27 mouse cellular contexts compared by ENCODE assay signal in genomic region chr16:32282608-32283007, GRCm38 (mm10). TPM values are rescaled to one million over a fixed set of nuclear protein-coding genes. Genes with fewer than 3 reads are reported as not detected.
DNase-seq lines count a peak whose midpoint lies in the region; ATAC-seq and TF ChIP-seq lines count a peak whose summit lies in the region.
"Had no signal": no experiment of that assay in that cellular context is flagged by ENCODE, and none has a peak within 500 bp of the region (broad histone marks: within the 10 kb centered on the region; RNA-seq: fewer than 3 reads in every experiment).

No protein-coding gene starts in this region.

- no peaks in the 10 kb centered on the region for H3K27me3 ChIP-seq in hindbrain, postnatal 0 days (ENCODE audit: insufficient read depth, low read length)
- no peaks in the 10 kb centered on the region for H3K27me3 ChIP-seq in hindbrain, embryonic 14.5 days (ENCODE audit: control insufficient read depth, insufficient read depth, low read length)
- H3K27me3 ChIP-seq in lung, postnatal 0 days (replicated peaks; ENCODE audit: insufficient read depth, low read length), result no peaks in the 10 kb centered on the region
- H3K27me3 ChIP-seq: CH12.LX; embryonic facial prominence, embryonic 12.5 days; forebrain, embryonic 13.5 days; forebrain, embryonic 15.5 days; Patski had no signal

- no peak overlapping the region for H3K4me3 ChIP-seq in hindbrain, postnatal 0 days (ENCODE audit: low read length)
- H3K4me3 ChIP-seq in hindbrain, embryonic 14.5 days (replicated peaks; ENCODE audit: low read length), result no peak overlapping the region
- H3K4me3 ChIP-seq in lung, postnatal 0 days (ENCODE audit: low read depth, low read length), result no peak overlapping the region
- H3K4me3 ChIP-seq: embryonic facial prominence, embryonic 10.5 days; embryonic facial prominence, embryonic 12.5 days; forebrain, embryonic 13.5 days; forebrain, embryonic 15.5 days had no signal

- H3K9ac ChIP-seq in hindbrain, postnatal 0 days (replicated peaks; ENCODE audit: low read length), result no peak overlapping the region
- no peak overlapping the region for H3K9ac ChIP-seq in hindbrain, embryonic 14.5 days
- no peak overlapping the region for H3K9ac ChIP-seq in lung, postnatal 0 days (replicated peaks; ENCODE audit: low read depth)
- H3K9ac ChIP-seq: embryonic facial prominence, embryonic 12.5 days; forebrain, postnatal 0 days had no signal

- H3K4me1 ChIP-seq in hindbrain, postnatal 0 days (ENCODE audit: insufficient read depth, low read length), result peaks cover 2% of the 10 kb centered on the region; the same call in 1 of the 2 replicates
- H3K4me1 ChIP-seq in hindbrain, embryonic 14.5 days (replicated peaks; ENCODE audit: control insufficient read depth, insufficient read depth, low read length), result peaks cover 25% of the 10 kb centered on the region
- H3K4me1 ChIP-seq in lung, postnatal 0 days (ENCODE audit: insufficient read depth, low read depth, low read length), result peaks cover 4% of the 10 kb centered on the region; the same call in 1 of the 2 replicates

- H3K4me2 ChIP-seq in hindbrain, postnatal 0 days (ENCODE audit: low read depth, low read length), result no peak overlapping the region
- H3K4me2 ChIP-seq in hindbrain, embryonic 14.5 days (replicated peaks), result no peak overlapping the region
- no peak overlapping the region for H3K4me2 ChIP-seq in lung, postnatal 0 days (replicated peaks; ENCODE audit: low read depth, low read length)
- H3K4me2 ChIP-seq: embryonic facial prominence, embryonic 12.5 days; forebrain, embryonic 13.5 days; forebrain, embryonic 15.5 days had no signal

- DNase-seq in hindbrain, postnatal 0 days (ENCODE audit: low spot score), result no peak
- DNase-seq in hindbrain, embryonic 14.5 days (ENCODE audit: low spot score), result no peak
- DNase-seq in lung, postnatal 0 days (ENCODE audit: low spot score), result no peak
- no peak for DNase-seq in lung, adult 18-20 months
- peak; percentile 25 for DNase-seq in 3T3-L1 (ENCODE audit: low read depth, low spot score)
- DNase-seq in ZHBTc4 (ENCODE audit: low read depth, low spot score), result peak; percentile 24
- no peak for DNase-seq in kidney, postnatal 10 days
- DNase-seq: adrenal gland, adult 2 months; adrenal gland, postnatal 10 days; adrenal gland, postnatal 25 days; B cell, adult 2 months; cerebellum, adult 11 months; cerebellum, adult 2 months; cerebellum, adult 9-10 months; cerebellum, postnatal 10 days; cerebellum, postnatal 25 days; forebrain, postnatal 0 days had no signal

- no peak overlapping the region for H3K27ac ChIP-seq in hindbrain, postnatal 0 days
- H3K27ac ChIP-seq in hindbrain, embryonic 14.5 days, result no peak overlapping the region
- no peak overlapping the region for H3K27ac ChIP-seq in lung, postnatal 0 days (ENCODE audit: low read length)
- H3K27ac ChIP-seq: embryonic facial prominence, embryonic 10.5 days; embryonic facial prominence, embryonic 12.5 days; forebrain, embryonic 13.5 days; forebrain, embryonic 15.5 days had no signal

- no peak for ATAC-seq in hindbrain, postnatal 0 days
- no peak for ATAC-seq in hindbrain, embryonic 14.5 days (ENCODE audit: low FRiP score)
- ATAC-seq in lung, postnatal 0 days, result no peak
- ATAC-seq: CD4-positive, CD25-positive, alpha-beta regulatory T cell, adult 4 months; forebrain, embryonic 13.5 days; forebrain, embryonic 15.5 days; forebrain, postnatal 0 days; Patski had no signal

- TF ChIP-seq EP300 in lung, postnatal 0 days (IDR thresholded peaks at IDR 0.05), result no peak

- peaks cover 24% of the 10 kb centered on the region; the same call in 1 of the 2 replicates for H3K36me3 ChIP-seq in hindbrain, postnatal 0 days (ENCODE audit: insufficient read depth, low read length)
- H3K36me3 ChIP-seq in hindbrain, embryonic 14.5 days (replicated peaks; ENCODE audit: control insufficient read depth, insufficient read depth), result peaks cover 52% of the 10 kb centered on the region
- H3K36me3 ChIP-seq in lung, postnatal 0 days (ENCODE audit: insufficient read depth, low read length), result peaks cover 18% of the 10 kb centered on the region; the same call in 1 of the 2 replicates

- no peaks in the 10 kb centered on the region for H3K9me3 ChIP-seq in hindbrain, postnatal 0 days (ENCODE audit: low read length)
- no peaks in the 10 kb centered on the region for H3K9me3 ChIP-seq in hindbrain, embryonic 14.5 days (ENCODE audit: control insufficient read depth, low read length)
- H3K9me3 ChIP-seq in lung, postnatal 0 days (ENCODE audit: low read length), result no peaks in the 10 kb centered on the region
- H3K9me3 ChIP-seq: forebrain, embryonic 13.5 days; forebrain, embryonic 15.5 days had no signal

- 0 out of 2 replicates have a peak, but pooled peaks have one; percentile 12 for TF ChIP-seq CTCF in hindbrain, postnatal 0 days (IDR thresholded peaks at IDR 0.05; ENCODE audit: low read depth)
- TF ChIP-seq CTCF in lung, postnatal 0 days (IDR thresholded peaks at IDR 0.05), result 0 out of 2 replicates have a peak, but pooled peaks have one; percentile 1

RNA-seq across cellular contexts. Expression of gene Rnf168, which starts 5.3 kb away (rescaled TPM):
- total RNA-seq in hindbrain, postnatal 0 days (2014; rRNA removed), result 42.5 and 55.3 TPM in 2 replicates
- 26.0 and 29.6 TPM in 2 replicates for polyA plus RNA-seq in hindbrain, postnatal 0 days (2015; fragmentation: Nextera tagmentation; extraction: Ambion mirVana)
- polyA plus RNA-seq in hindbrain, embryonic 14.5 days (2014; fragmentation: Nextera tagmentation; extraction: Ambion mirVana), result 23.2 and 28.0 TPM in 2 replicates
- polyA plus RNA-seq in lung, postnatal 0 days (2015; fragmentation: Nextera tagmentation; extraction: Ambion mirVana), result 16.5 and 18.6 TPM in 2 replicates

RNA-seq across cellular contexts. Expression of gene Smco1, which starts 11.3 kb away (rescaled TPM):
- total RNA-seq in hindbrain, postnatal 0 days (2014; rRNA removed), result not detected in 2 replicates
- 0.10 TPM in 1 of 2 replicates, not detected in the other for polyA plus RNA-seq in hindbrain, postnatal 0 days (2015; fragmentation: Nextera tagmentation; extraction: Ambion mirVana)
- polyA plus RNA-seq in hindbrain, embryonic 14.5 days (2014; fragmentation: Nextera tagmentation; extraction: Ambion mirVana), result 0.19 TPM in 1 of 2 replicates, not detected in the other
- polyA plus RNA-seq in lung, postnatal 0 days (2015; fragmentation: Nextera tagmentation; extraction: Ambion mirVana), result 0.10 TPM in 1 of 2 replicates, not detected in the other
- total RNA-seq: adrenal gland, adult 2 months; CH12.LX; forebrain, postnatal 0 days; G1E had no signal
- polyA plus RNA-seq: adrenal gland, adult 2 months; CD4-positive, CD25-positive, alpha-beta regulatory T cell, adult 4 months; embryonic facial prominence, embryonic 10.5 days; embryonic facial prominence, embryonic 12.5 days; embryonic facial prominence, embryonic 14.5 days; forebrain, embryonic 11.5 days; forebrain, embryonic 13.5 days; forebrain, embryonic 15.5 days; forebrain, postnatal 0 days; G1E had no signal

RNA-seq across cellular contexts. Expression of gene Wdr53, which starts 35.6 kb away (rescaled TPM):
- 5.4 and 11.3 TPM in 2 replicates for total RNA-seq in hindbrain, postnatal 0 days (2014; rRNA removed)
- polyA plus RNA-seq in hindbrain, postnatal 0 days (2015; fragmentation: Nextera tagmentation; extraction: Ambion mirVana), result 13.5 and 14.1 TPM in 2 replicates
- polyA plus RNA-seq in hindbrain, embryonic 14.5 days (2014; fragmentation: Nextera tagmentation; extraction: Ambion mirVana), result 11.0 and 15.6 TPM in 2 replicates
- polyA plus RNA-seq in lung, postnatal 0 days (2015; fragmentation: Nextera tagmentation; extraction: Ambion mirVana), result 15.3 and 16.1 TPM in 2 replicates

RNA-seq across cellular contexts. Expression of gene Fbxo45, which starts 35.6 kb away (rescaled TPM):
- 29.1 and 30.6 TPM in 2 replicates for total RNA-seq in hindbrain, postnatal 0 days (2014; rRNA removed)
- polyA plus RNA-seq in hindbrain, postnatal 0 days (2015; fragmentation: Nextera tagmentation; extraction: Ambion mirVana), result 16.0 and 16.3 TPM in 2 replicates
- 19.0 and 20.3 TPM in 2 replicates for polyA plus RNA-seq in hindbrain, embryonic 14.5 days (2014; fragmentation: Nextera tagmentation; extraction: Ambion mirVana)
- polyA plus RNA-seq in lung, postnatal 0 days (2015; fragmentation: Nextera tagmentation; extraction: Ambion mirVana), result 7.9 and 9.2 TPM in 2 replicates

RNA-seq across cellular contexts. Expression of gene Ubxn7, which starts 49.4 kb away (rescaled TPM):
- 27.1 and 28.7 TPM in 2 replicates for total RNA-seq in hindbrain, postnatal 0 days (2014; rRNA removed)
- 12.0 and 12.1 TPM in 2 replicates for polyA plus RNA-seq in hindbrain, postnatal 0 days (2015; fragmentation: Nextera tagmentation; extraction: Ambion mirVana)
- polyA plus RNA-seq in hindbrain, embryonic 14.5 days (2014; fragmentation: Nextera tagmentation; extraction: Ambion mirVana), result 23.4 and 23.8 TPM in 2 replicates
- polyA plus RNA-seq in lung, postnatal 0 days (2015; fragmentation: Nextera tagmentation; extraction: Ambion mirVana), result 12.9 and 13.2 TPM in 2 replicates

Comparison
In these comparisons a context has a peak if more than half of its experiments do, and no peak if none do; other contexts are left out.
1. DNase-seq: peak in 3T3-L1 (single experiment) and ZHBTc4 (single experiment); none in hindbrain, postnatal 0 days (single experiment), hindbrain, embryonic 14.5 days (single experiment), lung, postnatal 0 days (single experiment), lung, adult 18-20 months (0 of 2) and kidney, postnatal 10 days (single experiment).